Mouse (Mus musculus) CD4-positive naive resting alpha-beta T cell, adult 57 days (primary cell): Measurements from ENCODE around the gene Kcns3. TPM values are rescaled to one million over a fixed set of nuclear protein-coding genes. Genes with fewer than 3 reads are reported as not detected.

Experiments used
- total RNA-seq: library from RNA; stranded (reverse); gene quantifications from one replicate; pipeline ENCODE4 v1.2.4, GENCODE M21; 2023

Gene Kcns3
- not detected for total RNA-seq

DNA sequence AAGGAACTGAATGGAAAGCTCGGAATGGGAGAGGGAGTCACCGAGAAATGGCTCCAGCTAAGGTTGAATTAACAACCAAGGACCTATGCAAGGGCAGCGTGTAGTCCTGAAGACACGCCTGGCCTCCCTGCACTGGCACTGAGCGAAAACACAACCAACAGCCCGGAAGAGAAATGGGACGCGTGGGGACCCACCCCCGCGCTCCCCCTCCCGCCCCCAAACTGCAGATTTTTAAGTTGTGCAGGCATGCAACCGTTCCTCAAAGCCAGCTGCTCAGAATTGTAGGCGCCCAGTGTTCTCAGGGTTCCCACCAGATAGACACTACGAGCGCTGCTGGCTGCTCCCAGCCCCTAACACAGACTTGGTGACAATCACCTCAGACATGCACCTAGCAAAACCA lies at the start of gene Kcns3:
Gene Kcns3 (minus strand): TSS at position 42 of the 400 bp plus-strand sequence.

Other genes starting within 250 kb of the Kcns3 start
- not detected for gene Msgn1, start 57.9 kb upstream of the Kcns3 start, total RNA-seq
- 2.9 TPM for gene Gen1, start 114.7 kb upstream of the Kcns3 start, total RNA-seq
- gene Smc6, start 114.8 kb upstream of the Kcns3 start, total RNA-seq = 152 TPM